Mouse (Mus musculus): ENCODE results near the gene Slc38a11.

The Slc38a11 gene

GRCm38 (mm10) chr2:65382485-65382884 is 18.7 kb upstream of the Slc38a11 start:
- TF ChIP-seq CTCF (conservative IDR thresholded peaks at IDR 0.05; ENCODE audit: low read length) (no peak), POU5F1 (IDR thresholded peaks at IDR 0.05; ENCODE audit: borderline replicate concordance, low read length) (no peak), NANOG (IDR thresholded peaks at IDR 0.05; ENCODE audit: borderline replicate concordance, low read length) (no peak)
- H3K27me3 ChIP-seq (ENCODE audit: insufficient read depth, low read length): no peaks in the 10 kb centered on the region
- no peak overlapping the region for H3K4me3 ChIP-seq (replicated peaks; ENCODE audit: low read length)
- H3K4me1 ChIP-seq (replicated peaks; ENCODE audit: low read depth, low read length): no peaks in the 10 kb centered on the region
- no peaks in the 10 kb centered on the region for H3K36me3 ChIP-seq (ENCODE audit: insufficient read depth, low read length)
- no peaks in the 10 kb centered on the region for H3K9me3 ChIP-seq (ENCODE audit: low read length)

- Histone ChIP-seq H3K9me3 (ENCODE audit: low read length) (no peaks in the 10 kb centered on the region), H3K4me3 (replicated peaks; ENCODE audit: low read length) (no peak overlapping the region), H3K36me3 (ENCODE audit: insufficient read depth, low read length) (no peaks in the 10 kb centered on the region), H3K27me3 (ENCODE audit: insufficient read depth, low read length) (no peaks in the 10 kb centered on the region), H3K4me1 (replicated peaks; ENCODE audit: low read depth, low read length) (no peaks in the 10 kb centered on the region)
- TF ChIP-seq POU5F1 (IDR thresholded peaks at IDR 0.05; ENCODE audit: borderline replicate concordance, low read length): no peak
These were observed 14.6 kb upstream of the Slc38a11 start for GRCm38 (mm10) chr2:65378425-65378824.

GRCm38 (mm10) chr2:65374410-65374809 is 10.6 kb upstream of the Slc38a11 start:
- TF ChIP-seq NANOG (IDR thresholded peaks at IDR 0.05; ENCODE audit: borderline replicate concordance, low read length) (no peak), POU5F1 (IDR thresholded peaks at IDR 0.05; ENCODE audit: borderline replicate concordance, low read length) (no peak), CTCF (conservative IDR thresholded peaks at IDR 0.05; ENCODE audit: low read length) (no peak)
- no peaks in the 10 kb centered on the region for H3K4me1 ChIP-seq (replicated peaks; ENCODE audit: low read depth, low read length)

GRCm38 (mm10) chr2:65373076-65373475 is 9.2 kb upstream of the Slc38a11 start:
- no peaks in the 10 kb centered on the region for H3K27me3 ChIP-seq (ENCODE audit: insufficient read depth, low read length)
- no peak overlapping the region for H3K4me3 ChIP-seq (replicated peaks; ENCODE audit: low read length)

More at GRCm38 (mm10) chr2:65374410-65374809, 10.6 kb upstream of the Slc38a11 start:
- no peaks in the 10 kb centered on the region for H3K27me3 ChIP-seq (ENCODE audit: insufficient read depth, low read length)
- 0 out of 2 replicates have a peak, but pooled peaks cover 1% of the 10 kb centered on the region for H3K9me3 ChIP-seq (ENCODE audit: low read length)
- H3K36me3 ChIP-seq (ENCODE audit: insufficient read depth, low read length): no peaks in the 10 kb centered on the region
- no peak overlapping the region for H3K4me3 ChIP-seq (replicated peaks; ENCODE audit: low read length)

GRCm38 (mm10) chr2:65360736-65361475 is 2.9 kb downstream of the Slc38a11 start:
- TF ChIP-seq CTCF (conservative IDR thresholded peaks at IDR 0.05; ENCODE audit: low read length): no peak
- TF ChIP-seq POU5F1 (IDR thresholded peaks at IDR 0.05; ENCODE audit: borderline replicate concordance, low read length): no peak
- no peaks in the 10 kb centered on the region for H3K9me3 ChIP-seq (ENCODE audit: low read length)
- H3K27me3 ChIP-seq (ENCODE audit: insufficient read depth, low read length): peaks cover 15% of the 10 kb centered on the region
- H3K4me1 ChIP-seq (replicated peaks; ENCODE audit: low read depth, low read length): 0 out of 2 replicates have a peak, but pooled peaks cover 4% of the 10 kb centered on the region
- no peak overlapping the region for H3K4me3 ChIP-seq (replicated peaks; ENCODE audit: low read length)
- H3K36me3 ChIP-seq (ENCODE audit: insufficient read depth, low read length): no peaks in the 10 kb centered on the region

More at GRCm38 (mm10) chr2:65373076-65373475, 9.2 kb upstream of the Slc38a11 start:
- H3K4me1 ChIP-seq (replicated peaks; ENCODE audit: low read depth, low read length): no peaks in the 10 kb centered on the region
- H3K36me3 ChIP-seq (ENCODE audit: insufficient read depth, low read length): no peaks in the 10 kb centered on the region
- TF ChIP-seq POU5F1 (IDR thresholded peaks at IDR 0.05; ENCODE audit: borderline replicate concordance, low read length) (no peak), CTCF (conservative IDR thresholded peaks at IDR 0.05; ENCODE audit: low read length) (no peak), NANOG (IDR thresholded peaks at IDR 0.05; ENCODE audit: borderline replicate concordance, low read length) (no peak)
- peaks cover 14% of the 10 kb centered on the region for H3K9me3 ChIP-seq (ENCODE audit: low read length)

GRCm38 (mm10) chr2:65347367-65347766 is 16.5 kb downstream of the Slc38a11 start:
- H3K4me1 ChIP-seq (replicated peaks; ENCODE audit: low read depth, low read length): no peaks in the 10 kb centered on the region
- no peak overlapping the region for H3K4me3 ChIP-seq (replicated peaks; ENCODE audit: low read length)
- no peaks in the 10 kb centered on the region for H3K9me3 ChIP-seq (ENCODE audit: low read length)
- TF ChIP-seq NANOG (IDR thresholded peaks at IDR 0.05; ENCODE audit: borderline replicate concordance, low read length): no peak
- no peak for TF ChIP-seq CTCF (conservative IDR thresholded peaks at IDR 0.05; ENCODE audit: low read length)
- no peak for TF ChIP-seq POU5F1 (IDR thresholded peaks at IDR 0.05; ENCODE audit: borderline replicate concordance, low read length)
- H3K36me3 ChIP-seq (ENCODE audit: insufficient read depth, low read length): no peaks in the 10 kb centered on the region
- no peaks in the 10 kb centered on the region for H3K27me3 ChIP-seq (ENCODE audit: insufficient read depth, low read length)

- Histone ChIP-seq H3K9me3 (ENCODE audit: low read length) (no peaks in the 10 kb centered on the region), H3K36me3 (ENCODE audit: insufficient read depth, low read length) (no peaks in the 10 kb centered on the region), H3K4me3 (replicated peaks; ENCODE audit: low read length) (no peak overlapping the region), H3K4me1 (replicated peaks; ENCODE audit: low read depth, low read length) (no peaks in the 10 kb centered on the region), H3K27me3 (ENCODE audit: insufficient read depth, low read length) (no peaks in the 10 kb centered on the region)
- TF ChIP-seq NANOG (IDR thresholded peaks at IDR 0.05; ENCODE audit: borderline replicate concordance, low read length) (no peak), POU5F1 (IDR thresholded peaks at IDR 0.05; ENCODE audit: borderline replicate concordance, low read length) (no peak), CTCF (conservative IDR thresholded peaks at IDR 0.05; ENCODE audit: low read length) (no peak)
These were observed 16.9 kb downstream of the Slc38a11 start for GRCm38 (mm10) chr2:65346915-65347314.

- no peaks in the 10 kb centered on the region for H3K36me3 ChIP-seq (ENCODE audit: insufficient read depth, low read length)
- H3K4me3 ChIP-seq (replicated peaks; ENCODE audit: low read length): no peak overlapping the region
- TF ChIP-seq POU5F1 (IDR thresholded peaks at IDR 0.05; ENCODE audit: borderline replicate concordance, low read length): no peak
- no peaks in the 10 kb centered on the region for H3K27me3 ChIP-seq (ENCODE audit: insufficient read depth, low read length)
- H3K4me1 ChIP-seq (replicated peaks; ENCODE audit: low read depth, low read length): peaks cover 6% of the 10 kb centered on the region
- H3K9me3 ChIP-seq (ENCODE audit: low read length): no peaks in the 10 kb centered on the region
These were observed 17.8 kb downstream of the Slc38a11 start for GRCm38 (mm10) chr2:65346037-65346436.

GRCm38 (mm10) chr2:65342057-65342456 is 21.8 kb downstream of the Slc38a11 start:
- Histone ChIP-seq H3K36me3 (ENCODE audit: insufficient read depth, low read length) (no peaks in the 10 kb centered on the region), H3K4me3 (replicated peaks; ENCODE audit: low read length) (no peak overlapping the region), H3K4me1 (replicated peaks; ENCODE audit: low read depth, low read length) (peaks cover 10% of the 10 kb centered on the region), H3K9me3 (ENCODE audit: low read length) (no peaks in the 10 kb centered on the region), H3K27me3 (ENCODE audit: insufficient read depth, low read length) (no peaks in the 10 kb centered on the region)
- no peak for TF ChIP-seq POU5F1 (IDR thresholded peaks at IDR 0.05; ENCODE audit: borderline replicate concordance, low read length)
- TF ChIP-seq CTCF (conservative IDR thresholded peaks at IDR 0.05; ENCODE audit: low read length): no peak
- TF ChIP-seq NANOG (IDR thresholded peaks at IDR 0.05; ENCODE audit: borderline replicate concordance, low read length): no peak

All from E14TG2a.4 (cell line).